Comparison of ENCODE assay signal across 12 mouse cellular contexts in the genomic region with DNA sequence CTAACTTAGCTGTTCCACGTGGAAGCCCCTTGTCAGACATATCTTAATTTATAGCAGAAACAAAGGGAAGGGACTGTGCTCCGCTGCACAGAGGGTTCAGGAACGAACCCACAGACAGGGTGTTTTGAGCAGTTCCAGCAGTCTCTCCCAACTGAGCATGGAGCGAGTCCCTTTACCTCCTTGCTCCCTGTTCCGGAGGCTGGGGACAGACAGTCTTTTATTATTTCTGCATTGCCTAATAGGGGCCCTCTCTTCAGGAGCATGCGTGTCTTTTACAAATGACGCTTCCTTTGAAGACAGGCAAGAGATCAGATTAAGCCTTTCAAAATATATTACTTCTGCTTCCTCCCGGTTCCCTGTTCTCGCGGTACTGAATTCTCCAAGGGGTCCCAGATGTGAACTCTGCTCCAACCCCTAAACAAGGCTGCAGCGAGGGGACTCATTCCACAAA.
DNase-seq lines count a peak whose midpoint lies in the region; ATAC-seq and TF ChIP-seq lines count a peak whose summit lies in the region.
"Had no signal": no experiment of that assay in that cellular context is flagged by ENCODE, and none has a peak within 500 bp of the region (broad histone marks: within the 10 kb centered on the region; RNA-seq: fewer than 3 reads in every experiment).

No protein-coding gene starts in this region.

- H3K27me3 ChIP-seq in kidney, postnatal 0 days (ENCODE audit: insufficient read depth, low read length) = no peaks in the 10 kb centered on the region
- no peaks in the 10 kb centered on the region for H3K27me3 ChIP-seq in embryonic facial prominence, embryonic 10.5 days (replicated peaks; ENCODE audit: low read depth, poor library complexity, severe bottlenecking)
- H3K27me3 ChIP-seq in hindbrain, embryonic 12.5 days = no peaks in the 10 kb centered on the region
- no peaks in the 10 kb centered on the region; the same call in 1 of the 2 replicates for H3K27me3 ChIP-seq in midbrain, embryonic 15.5 days (replicated peaks)

- H3K36me3 ChIP-seq in kidney, postnatal 0 days (ENCODE audit: insufficient read depth, low read length) = no peaks in the 10 kb centered on the region
- H3K36me3 ChIP-seq in embryonic facial prominence, embryonic 10.5 days (replicated peaks) = no peaks in the 10 kb centered on the region
- no peaks in the 10 kb centered on the region for H3K36me3 ChIP-seq in hindbrain, embryonic 12.5 days
- no peaks in the 10 kb centered on the region for H3K36me3 ChIP-seq in midbrain, embryonic 15.5 days (replicated peaks)

- no peak for TF ChIP-seq CTCF in kidney, postnatal 0 days (IDR thresholded peaks at IDR 0.05; ENCODE audit: low read depth)

- H3K9me3 ChIP-seq in kidney, postnatal 0 days (replicated peaks; ENCODE audit: low read length) = no peaks in the 10 kb centered on the region
- H3K9me3 ChIP-seq in embryonic facial prominence, embryonic 10.5 days = no peaks in the 10 kb centered on the region
- no peaks in the 10 kb centered on the region for H3K9me3 ChIP-seq in hindbrain, embryonic 12.5 days (replicated peaks)
- H3K9me3 ChIP-seq in midbrain, embryonic 15.5 days = no peaks in the 10 kb centered on the region

- H3K4me3 ChIP-seq in kidney, postnatal 0 days (replicated peaks; ENCODE audit: low read depth, low read length) = no peak overlapping the region
- H3K4me3 ChIP-seq in embryonic facial prominence, embryonic 10.5 days = no peak overlapping the region
- no peak overlapping the region for H3K4me3 ChIP-seq in hindbrain, embryonic 12.5 days
- no peak overlapping the region for H3K4me3 ChIP-seq in midbrain, embryonic 15.5 days
- H3K4me3 ChIP-seq: heart, adult 2 months had no signal

- peak; percentile 57 for ATAC-seq in kidney, postnatal 0 days (replicated peaks; ENCODE audit: low FRiP score, low read depth)
- ATAC-seq in hindbrain, embryonic 12.5 days (ENCODE audit: low FRiP score) = peak; percentile 48
- no peak for ATAC-seq in midbrain, embryonic 15.5 days (replicated peaks)

- no peak overlapping the region for H3K9ac ChIP-seq in kidney, postnatal 0 days (ENCODE audit: low read depth, low read length)
- no peak overlapping the region for H3K9ac ChIP-seq in hindbrain, embryonic 12.5 days
- no peak overlapping the region for H3K9ac ChIP-seq in midbrain, embryonic 15.5 days

- H3K27ac ChIP-seq in kidney, postnatal 0 days = no peak overlapping the region
- H3K27ac ChIP-seq in embryonic facial prominence, embryonic 10.5 days (replicated peaks) = peak overlapping the region; percentile 65
- no peak overlapping the region for H3K27ac ChIP-seq in hindbrain, embryonic 12.5 days
- no peak overlapping the region for H3K27ac ChIP-seq in midbrain, embryonic 15.5 days
- H3K27ac ChIP-seq: heart, adult 2 months had no signal

- DNase-seq in kidney, postnatal 0 days (ENCODE audit: low spot score) = peak; percentile 70
- no peak for DNase-seq in kidney, postnatal 14 days
- peak; percentile 36 for DNase-seq in embryonic facial prominence, embryonic 10.5 days (ENCODE audit: low spot score)
- no peak for DNase-seq in adrenal gland, adult 18-20 months (ENCODE audit: low spot score in 2 of 2)
- no peak for DNase-seq in cerebellum, postnatal 14 days
- DNase-seq: cerebellum, postnatal 10 days; heart, adult 2 months; kidney, adult 18-20 months; lung, adult 2 months; thymus, adult 18-20 months had no signal

- peaks cover 8% of the 10 kb centered on the region; the same call in 1 of the 2 replicates for H3K4me1 ChIP-seq in kidney, postnatal 0 days (replicated peaks; ENCODE audit: insufficient read depth, low read length)
- H3K4me1 ChIP-seq in embryonic facial prominence, embryonic 10.5 days = peaks cover 26% of the 10 kb centered on the region
- H3K4me1 ChIP-seq in hindbrain, embryonic 12.5 days = peaks cover 9% of the 10 kb centered on the region
- H3K4me1 ChIP-seq in midbrain, embryonic 15.5 days = peaks cover 8% of the 10 kb centered on the region; the same call in 1 of the 2 replicates

- WGBS in kidney, postnatal 0 days = 8% methylated on average over 11 of the region's 11 CpGs
- 38% methylated on average over 11 of the region's 11 CpGs for WGBS in embryonic facial prominence, embryonic 10.5 days
- WGBS in hindbrain, embryonic 12.5 days = 33% methylated on average over 11 of the region's 11 CpGs
- WGBS in midbrain, embryonic 15.5 days = 18% methylated on average over 11 of the region's 11 CpGs

- H3K4me2 ChIP-seq in kidney, postnatal 0 days (ENCODE audit: low read length) = no peak overlapping the region
- H3K4me2 ChIP-seq in hindbrain, embryonic 12.5 days (replicated peaks) = no peak overlapping the region; the same call in 1 of the 2 replicates
- peak overlapping the region; percentile 25 for H3K4me2 ChIP-seq in midbrain, embryonic 15.5 days

Comparison
In these comparisons a context has a peak if more than half of its experiments do, and no peak if none do; other contexts are left out.
1. DNase-seq: peak in kidney, postnatal 0 days (single experiment) and embryonic facial prominence, embryonic 10.5 days (single experiment); none in kidney, postnatal 14 days (single experiment), adrenal gland, adult 18-20 months (0 of 2) and cerebellum, postnatal 14 days (0 of 2).